Mouse (Mus musculus) kidney, postnatal 14 days (tissue): ENCODE data around the gene Abhd16a.
"Not testable (repeated sequence)": the region's sequence is repeated elsewhere in the genome, so short reads cannot be mapped to it uniquely, and the experiment has no call there.

Experiments used
- DNase-seq: peaks from one replicate; pipeline ENCODE4 v3.0.0; 2022; ENCODE audit warnings: mixed read lengths

Gene Abhd16a

GRCm38 (mm10) chr17:35123287-35123686, 34.2 kb downstream of the Abhd16a start:
- not testable (repeated sequence) for DNase-seq

- not testable (repeated sequence) for DNase-seq
Observed at GRCm38 (mm10) chr17:35124261-35124896, 35.3 kb downstream of the Abhd16a start.

GRCm38 (mm10) chr17:35125081-35125480, 36.0 kb downstream of the Abhd16a start:
- DNase-seq: no peak

GRCm38 (mm10) chr17:35125578-35125977, 36.5 kb downstream of the Abhd16a start:
- DNase-seq: no peak

GRCm38 (mm10) chr17:35126206-35126611, 37.1 kb downstream of the Abhd16a start, which contains the start of gene D17H6S53E:
D17H6S53E (plus strand) TSS chr17:35126373.
- peak; percentile 85 for DNase-seq

- DNase-seq: no peak
Observed at GRCm38 (mm10) chr17:35127017-35127416, 38.0 kb downstream of the Abhd16a start.

GRCm38 (mm10) chr17:35128996-35129395, 39.9 kb downstream of the Abhd16a start:
- DNase-seq: no peak

GRCm38 (mm10) chr17:35131038-35131437, 42.0 kb downstream of the Abhd16a start:
- DNase-seq: no peak

- DNase-seq: peak; percentile 40
Observed at GRCm38 (mm10) chr17:35131500-35132173, 42.6 kb downstream of the Abhd16a start, which contains the start of gene Apom. Apom (minus strand) TSS chr17:35132050.

- no peak for DNase-seq
Observed at GRCm38 (mm10) chr17:35132174-35132560, 43.1 kb downstream of the Abhd16a start.

GRCm38 (mm10) chr17:35133517-35133916, 44.5 kb downstream of the Abhd16a start:
- DNase-seq: no peak

GRCm38 (mm10) chr17:35134801-35135590, 45.9 kb downstream of the Abhd16a start, which contains the start of gene Bag6:
Bag6 (plus strand) TSS chr17:35135178.
- DNase-seq: peak; percentile 97

GRCm38 (mm10) chr17:35135591-35136320, 46.7 kb downstream of the Abhd16a start:
- DNase-seq: no peak

GRCm38 (mm10) chr17:35139269-35139668, 50.2 kb downstream of the Abhd16a start:
- DNase-seq: no peak

GRCm38 (mm10) chr17:35140490-35140996, 51.5 kb downstream of the Abhd16a start:
- DNase-seq: no peak

- DNase-seq: no peak
Observed at GRCm38 (mm10) chr17:35141971-35142370, 52.9 kb downstream of the Abhd16a start.

- no peak for DNase-seq
Observed at GRCm38 (mm10) chr17:35146139-35146538, 57.1 kb downstream of the Abhd16a start.

GRCm38 (mm10) chr17:35147348-35147747, 58.3 kb downstream of the Abhd16a start:
- no peak for DNase-seq

- no peak for DNase-seq
Observed at GRCm38 (mm10) chr17:35147922-35148639, 59.0 kb downstream of the Abhd16a start.

- no peak for DNase-seq
Observed at GRCm38 (mm10) chr17:35152121-35152520, 63.1 kb downstream of the Abhd16a start.
